Mouse (Mus musculus) spleen, postnatal 10 days (tissue): ENCODE data around the gene Vgll1.

Experiments
- DNase-seq, 2 experiments: peaks; one replicate each; pipeline ENCODE4 v3.0.0; 2021 to 2022; ENCODE audit warnings: low spot score in 2 of 2

Vgll1 gene

GRCm38 (mm10) chrX:57087806-57088205 is at the start of gene Vgll1:
Vgll1 (plus strand) TSS chrX:57088106.
- DNase-seq: no peak

GRCm38 (mm10) chrX:57042774-57043173 is 45.1 kb upstream of the Vgll1 start, which contains the start of gene Brs3:
Brs3 (plus strand) TSS chrX:57043074.
- no peak for DNase-seq

GRCm38 (mm10) chrX:57043869-57044268 is 44.0 kb upstream of the Vgll1 start:
- DNase-seq: no peak

GRCm38 (mm10) chrX:57052848-57053173 is 35.1 kb upstream of the Vgll1 start:
- DNase-seq: no peak

- peak; percentile 78 to 80 for DNase-seq
These were observed 34.5 kb upstream of the Vgll1 start, which contains the start of gene Htatsf1 for GRCm38 (mm10) chrX:57053174-57053992. Htatsf1 (plus strand) TSS chrX:57053583.

GRCm38 (mm10) chrX:57053993-57054385 is 33.9 kb upstream of the Vgll1 start:
- no peak for DNase-seq

GRCm38 (mm10) chrX:57081496-57081895 is 6.4 kb upstream of the Vgll1 start:
- DNase-seq: no peak

- DNase-seq: no peak
These were observed 15.5 kb downstream of the Vgll1 start for GRCm38 (mm10) chrX:57103415-57103814.

GRCm38 (mm10) chrX:57106956-57107355 is 19.1 kb downstream of the Vgll1 start:
- DNase-seq: no peak

- DNase-seq: no peak
These were observed 30.2 kb downstream of the Vgll1 start for GRCm38 (mm10) chrX:57118143-57118542.

GRCm38 (mm10) chrX:57120768-57121167 is 32.9 kb downstream of the Vgll1 start:
- DNase-seq: peak in 1 of 2 experiments; percentile 7

GRCm38 (mm10) chrX:57130633-57131032 is 42.7 kb downstream of the Vgll1 start:
- DNase-seq: no peak

- no peak for DNase-seq
These were observed 49.7 kb downstream of the Vgll1 start for GRCm38 (mm10) chrX:57137627-57138026.

- DNase-seq: no peak
These were observed 65.6 kb downstream of the Vgll1 start for GRCm38 (mm10) chrX:57153520-57153919.
